Mouse (Mus musculus) intestine, embryonic 16.5 days (tissue): Measurements from ENCODE around the gene Fam222a. TPM values are rescaled to one million over a fixed set of nuclear protein-coding genes. Genes with fewer than 3 reads are reported as not detected.

Experiments used
- ATAC-seq: fragments of 200-750 bp; cut with Nextera tagmentation; 2 replicates; pipeline ENCODE4 v1.8.0; 2017; ENCODE audit warnings: moderate TSS enrichment, moderate library complexity
- H3K27ac ChIP-seq: fragments of 300-500 bp; sonication (generic); 2 replicates; pipeline ENCODE4 v1.5.1; 2014; ENCODE audit warnings: mild to moderate bottlenecking, low read length
- H3K27me3 ChIP-seq: fragments of 300-500 bp; sonication (generic); replicated peaks from 2 replicates; pipeline ENCODE4 v1.6.1; 2014; ENCODE audit warnings: low read length, control low read depth, mixed read lengths; ENCODE audit not compliant: control insufficient read depth, insufficient read depth
- H3K36me3 ChIP-seq: fragments of 300-500 bp; sonication (generic); 2 replicates; pipeline ENCODE4 v1.6.1; 2014; ENCODE audit warnings: low read length, control low read depth; ENCODE audit not compliant: control insufficient read depth, insufficient read depth
- H3K4me1 ChIP-seq: fragments of 300-500 bp; sonication (generic); 2 replicates; pipeline ENCODE4 v1.6.1; 2014; ENCODE audit warnings: low read length, control low read depth, mixed read lengths; ENCODE audit not compliant: control insufficient read depth, insufficient read depth
- H3K4me2 ChIP-seq: fragments of 300-500 bp; sonication (generic); 2 replicates; pipeline ENCODE4 v1.6.1; 2014; ENCODE audit warnings: low read depth, low read length, control low read depth
- H3K4me3 ChIP-seq: fragments of 300-500 bp; sonication (generic); 2 replicates; pipeline ENCODE4 v1.5.1; 2014; ENCODE audit warnings: mild to moderate bottlenecking, low read length
- H3K9ac ChIP-seq: fragments of 300-500 bp; sonication (generic); 2 replicates; pipeline ENCODE4 v1.6.1; 2014; ENCODE audit warnings: low read depth, low read length
- H3K9me3 ChIP-seq: fragments of 300-500 bp; sonication (generic); 2 replicates; pipeline ENCODE4 v1.6.1; 2016; ENCODE audit warnings: low read length, control low read depth; ENCODE audit not compliant: control insufficient read depth
- WGBS: fragments of 180-500 bp; shearing (Covaris S2); extraction: QIAGEN DNeasy Blood & Tissue Kit; methylation state at CpG from one replicate; pipeline ENCODE4 v1.1.7; 2014; 5-methylcytosine and 5-hydroxymethylcytosine counted together
- polyA plus RNA-seq: library from polyadenylated mRNA; unstranded; fragments of >200 nt; fragmentation: Nextera tagmentation; extraction: Ambion mirVana; gene quantifications from 2 replicates; pipeline ENCODE4 v1.2.1, GENCODE M21; 2015

The Fam222a gene
- 3.9 and 5.8 TPM in 2 replicates for polyA plus RNA-seq

DNA sequence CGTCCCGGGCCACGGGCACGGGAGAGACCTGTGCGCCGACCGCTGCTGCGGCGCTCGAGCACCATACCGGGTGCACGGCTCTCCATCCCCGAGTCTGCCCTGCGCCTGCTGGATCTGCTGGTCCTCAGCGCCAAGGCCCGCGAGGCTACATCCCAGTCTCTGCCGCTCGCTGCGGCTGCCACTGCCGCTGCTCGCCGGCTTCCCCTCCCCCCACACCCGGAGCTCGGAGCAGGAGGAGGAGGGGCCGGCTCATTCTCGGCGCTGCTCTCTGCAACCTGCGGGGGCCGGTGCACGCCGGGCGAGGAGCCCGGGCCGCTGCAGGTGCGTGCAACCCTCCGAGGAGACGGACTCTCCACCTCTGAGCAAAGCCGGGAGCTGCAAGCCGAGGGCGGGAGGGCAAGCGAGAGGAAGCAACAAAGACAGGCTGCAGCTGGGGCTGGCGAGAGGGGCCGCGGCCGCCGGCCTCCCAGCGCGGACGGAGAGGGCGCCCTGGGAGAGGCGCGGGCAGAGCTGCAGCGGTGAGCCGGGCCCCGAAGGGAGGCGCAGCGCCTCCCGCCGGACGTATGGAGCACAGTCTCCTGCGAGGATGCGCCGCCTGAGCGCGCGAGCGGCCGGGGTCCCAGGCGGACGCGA, at the start of gene Fam222a:
Gene Fam222a (plus strand): TSS at position 452 of the 633 bp plus-strand sequence.
- peak; percentile 66 for ATAC-seq
- Histone ChIP-seq H3K4me1 (peaks cover 55% of the 10 kb centered on the region), H3K27ac (peak within 1 kb of the TSS; percentile 81), H3K9me3 (peaks cover 10% of the 10 kb centered on the region), H3K27me3 (no peaks in the 10 kb centered on the region; the same call in 1 of the 2 replicates), H3K36me3 (no peaks in the 10 kb centered on the region), H3K4me3 (peak within 1 kb of the TSS; percentile 85), H3K9ac (peak within 1 kb of the TSS; percentile 78), H3K4me2 (peak within 1 kb of the TSS; percentile 94)
- under 1% methylated on average over 71 of the region's 72 CpGs for WGBS

DNA sequence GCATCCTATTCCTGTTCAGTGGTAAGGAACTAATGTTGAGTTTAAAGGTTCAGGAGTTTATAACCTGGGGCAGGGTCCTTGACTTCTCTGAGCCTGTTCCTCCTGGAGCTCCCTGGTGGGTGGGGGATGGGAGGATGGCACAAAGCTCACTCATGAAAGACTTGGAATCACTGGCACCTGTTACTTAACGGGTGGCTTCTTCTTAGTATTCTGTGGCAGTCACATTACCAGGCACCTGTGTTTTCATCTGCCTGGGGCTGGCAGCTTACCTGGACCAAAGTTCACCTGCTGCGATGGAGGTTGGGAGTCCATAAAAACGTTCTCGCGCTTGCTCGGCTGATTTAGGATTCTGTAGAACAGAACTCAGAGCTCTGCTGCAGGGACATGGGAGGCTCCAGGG, 39.5 kb upstream of the Fam222a start:
- Histone ChIP-seq H3K4me3 (no peak overlapping the region), H3K9me3 (no peaks in the 10 kb centered on the region), H3K36me3 (no peaks in the 10 kb centered on the region), H3K4me1 (0 out of 2 replicates have a peak, but pooled peaks cover 2% of the 10 kb centered on the region), H3K27me3 (no peaks in the 10 kb centered on the region), H3K9ac (no peak overlapping the region), H3K27ac (no peak overlapping the region), H3K4me2 (no peak overlapping the region)
- 51% methylated on average over 6 of the region's 6 CpGs for WGBS
- ATAC-seq, result no peak

DNA sequence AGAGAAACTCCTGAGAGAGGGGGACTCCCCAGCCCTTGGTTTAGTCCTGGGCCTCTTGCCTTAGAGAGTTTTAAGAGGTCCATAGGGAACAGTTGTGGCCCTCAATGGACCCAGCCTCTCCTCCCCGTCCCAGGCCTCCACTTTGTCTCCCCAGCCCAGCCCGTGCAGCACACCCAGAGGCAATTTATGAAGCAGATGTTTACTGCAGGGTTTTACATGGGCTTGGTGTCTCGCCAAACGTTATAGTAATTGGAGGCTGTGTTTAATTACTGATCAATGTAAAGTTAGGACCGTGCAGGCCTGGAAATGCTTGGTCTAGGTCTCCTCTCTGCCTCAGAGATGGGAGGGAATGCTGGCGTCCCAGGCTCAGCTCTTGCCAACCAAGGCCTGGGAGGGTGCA, 37.5 kb upstream of the Fam222a start:
- no peak overlapping the region for H3K4me2 ChIP-seq
- ATAC-seq, result no peak
- no peaks in the 10 kb centered on the region for H3K27me3 ChIP-seq
- no peaks in the 10 kb centered on the region for H3K9me3 ChIP-seq
- H3K27ac ChIP-seq, result no peak overlapping the region
- no peak overlapping the region for H3K4me3 ChIP-seq
- 48% methylated on average over 6 of the region's 6 CpGs for WGBS
- H3K4me1 ChIP-seq, result 0 out of 2 replicates have a peak, but pooled peaks cover 2% of the 10 kb centered on the region
- H3K36me3 ChIP-seq, result no peaks in the 10 kb centered on the region
- H3K9ac ChIP-seq, result no peak overlapping the region

- 76% methylated on average over 6 of the region's 6 CpGs for WGBS
- Histone ChIP-seq H3K4me2 (no peak overlapping the region), H3K9me3 (no peaks in the 10 kb centered on the region), H3K27me3 (no peaks in the 10 kb centered on the region), H3K9ac (no peak overlapping the region), H3K4me3 (no peak overlapping the region), H3K4me1 (0 out of 2 replicates have a peak, but pooled peaks cover 2% of the 10 kb centered on the region), H3K36me3 (no peaks in the 10 kb centered on the region), H3K27ac (no peak overlapping the region)
- ATAC-seq, result no peak
Measured at GRCm38 (mm10) chr5:114532055-114532454, 35.8 kb upstream of the Fam222a start.

DNA sequence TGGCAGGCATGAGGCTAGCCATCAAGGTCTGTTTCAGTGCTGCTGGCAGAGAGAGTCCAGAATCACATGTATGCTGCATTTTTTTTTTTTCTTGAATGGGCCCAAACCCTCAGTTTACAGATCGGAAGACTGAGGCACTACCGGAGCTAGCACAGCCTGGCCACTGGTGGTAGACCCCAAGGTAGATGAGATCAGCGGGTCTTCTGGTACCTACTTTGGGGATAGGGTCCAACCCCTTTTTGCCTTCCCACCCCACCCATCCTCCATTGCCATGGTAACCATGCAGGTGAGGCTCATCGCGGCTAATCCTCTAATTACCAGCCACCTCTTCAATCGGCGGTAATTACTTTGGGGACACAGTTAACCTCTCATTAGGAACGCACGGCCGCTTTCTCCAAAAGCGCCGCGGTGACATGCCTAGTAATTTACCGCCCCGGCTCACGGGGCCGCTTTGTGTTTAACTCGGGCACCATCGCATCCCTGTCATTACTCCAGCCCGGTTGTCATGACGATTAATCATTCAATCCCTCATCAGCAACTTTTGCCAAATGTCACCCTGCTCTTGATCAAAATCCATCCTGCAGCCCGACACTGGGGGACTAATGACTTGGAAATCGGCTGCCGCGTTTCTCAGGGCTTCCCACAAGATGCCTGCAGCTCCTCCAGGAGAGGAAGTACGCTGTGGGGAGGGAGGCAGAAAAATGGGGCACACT, 30.4 kb upstream of the Fam222a start:
- Histone ChIP-seq H3K27me3 (no peaks in the 10 kb centered on the region; the same call in 1 of the 2 replicates), H3K9ac (no peak overlapping the region), H3K4me1 (peaks cover 14% of the 10 kb centered on the region), H3K27ac (no peak overlapping the region), H3K9me3 (no peaks in the 10 kb centered on the region), H3K4me3 (0 out of 2 replicates have a peak overlapping the region, but pooled peaks have one; percentile 5), H3K36me3 (no peaks in the 10 kb centered on the region), H3K4me2 (peak overlapping the region; percentile 33; the same call in 1 of the 2 replicates)
- 11% methylated on average over 26 of the region's 26 CpGs for WGBS
- 0 out of 2 replicates have a peak, but pooled peaks have one; percentile 7 for ATAC-seq

DNA sequence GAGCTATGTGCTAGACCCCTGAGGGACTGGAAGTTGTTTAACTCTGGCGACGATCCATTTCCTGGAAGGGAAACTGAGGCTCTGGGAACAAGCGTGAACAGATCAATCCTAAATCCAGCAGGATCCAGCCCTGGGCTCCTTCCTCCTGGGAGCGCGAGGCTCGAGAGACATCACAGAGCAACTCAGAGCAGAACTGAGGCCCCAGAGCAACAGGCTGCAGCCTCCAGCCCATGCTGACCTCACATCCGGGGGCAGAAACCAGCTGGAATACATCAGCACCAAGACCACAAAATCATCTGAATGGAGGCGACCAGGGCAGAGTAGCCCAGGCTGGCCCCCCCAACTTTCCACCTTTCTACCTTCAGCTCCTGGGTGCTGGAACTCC, 29.8 kb upstream of the Fam222a start:
- no peaks in the 10 kb centered on the region for H3K36me3 ChIP-seq
- H3K4me1 ChIP-seq, result peaks cover 14% of the 10 kb centered on the region
- H3K27ac ChIP-seq, result no peak overlapping the region
- H3K4me2 ChIP-seq, result peak overlapping the region; percentile 33; the same call in 1 of the 2 replicates
- H3K9me3 ChIP-seq, result no peaks in the 10 kb centered on the region
- 33% methylated on average over 8 of the region's 8 CpGs for WGBS
- H3K27me3 ChIP-seq, result no peaks in the 10 kb centered on the region; the same call in 1 of the 2 replicates
- 0 out of 2 replicates have a peak, but pooled peaks have one; percentile 19 for ATAC-seq
- no peak overlapping the region for H3K9ac ChIP-seq
- H3K4me3 ChIP-seq, result 0 out of 2 replicates have a peak overlapping the region, but pooled peaks have one; percentile 5

- no peak overlapping the region; the same call in none of the 2 replicates for H3K9ac ChIP-seq
- no peak overlapping the region for H3K4me2 ChIP-seq
- H3K27ac ChIP-seq, result no peak overlapping the region
- H3K9me3 ChIP-seq, result no peaks in the 10 kb centered on the region
- 30% methylated on average over 4 of the region's 4 CpGs for WGBS
- no peaks in the 10 kb centered on the region; the same call in 1 of the 2 replicates for H3K27me3 ChIP-seq
- no peak overlapping the region for H3K4me3 ChIP-seq
- peaks cover 14% of the 10 kb centered on the region for H3K4me1 ChIP-seq
- ATAC-seq, result no peak
- H3K36me3 ChIP-seq, result no peaks in the 10 kb centered on the region
Measured at GRCm38 (mm10) chr5:114538752-114539151, 29.1 kb upstream of the Fam222a start.

DNA sequence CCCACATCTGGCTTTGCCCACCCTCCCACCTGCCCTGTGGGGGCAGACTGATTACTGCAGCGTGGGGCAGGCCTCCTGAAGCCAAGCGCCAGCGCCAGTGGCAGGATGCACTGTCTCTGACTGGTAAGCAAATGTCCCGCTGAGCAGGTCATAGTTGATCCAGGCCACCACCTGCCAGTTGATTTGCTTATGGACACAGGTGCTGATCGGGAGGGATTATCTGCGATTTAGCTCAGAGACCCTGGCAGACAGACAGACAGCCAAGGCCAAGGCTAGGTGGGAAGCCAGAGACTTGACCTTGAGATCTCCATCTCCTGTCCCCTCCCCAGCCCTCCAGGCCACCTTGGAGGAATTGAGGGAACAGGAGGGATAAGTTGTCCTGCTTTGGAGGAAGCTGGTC, 28.1 kb upstream of the Fam222a start:
- Histone ChIP-seq H3K9ac (no peak overlapping the region), H3K4me3 (no peak overlapping the region), H3K27ac (no peak overlapping the region), H3K9me3 (no peaks in the 10 kb centered on the region), H3K4me1 (peaks cover 14% of the 10 kb centered on the region), H3K36me3 (no peaks in the 10 kb centered on the region), H3K27me3 (no peaks in the 10 kb centered on the region; the same call in 1 of the 2 replicates), H3K4me2 (no peak overlapping the region)
- no peak for ATAC-seq
- WGBS, result 79% methylated on average over 6 of the region's 6 CpGs

GRCm38 (mm10) chr5:114541656-114542445, 26.0 kb upstream of the Fam222a start:
- no peak overlapping the region for H3K4me3 ChIP-seq
- no peaks in the 10 kb centered on the region for H3K36me3 ChIP-seq
- no peak overlapping the region for H3K9ac ChIP-seq
- peaks cover 22% of the 10 kb centered on the region for H3K4me1 ChIP-seq
- 51% methylated on average over 15 of the region's 15 CpGs for WGBS
- no peak overlapping the region for H3K27ac ChIP-seq
- no peak overlapping the region for H3K4me2 ChIP-seq
- H3K9me3 ChIP-seq, result no peaks in the 10 kb centered on the region
- ATAC-seq, result no peak
- H3K27me3 ChIP-seq, result no peaks in the 10 kb centered on the region; the same call in 1 of the 2 replicates
